Comparison of ENCODE assay signal across 8 mouse cellular contexts in genomic region chr15:96103737-96104136, GRCm38 (mm10).
DNase-seq lines count a peak whose midpoint lies in the region; ATAC-seq lines count a peak whose summit lies in the region.

No protein-coding gene starts in this region.

- ATAC-seq in megakaryocyte progenitor cell, adult 5-6 weeks (replicated peaks; ENCODE audit: poor library complexity) = no peak

- peak; percentile 16 for DNase-seq in embryo, embryonic 10 days (ENCODE audit: low spot score)
- DNase-seq in embryo, embryonic 9.5 days (ENCODE audit: extremely low spot score) = no peak
- DNase-seq in ovary, adult 18-20 months (ENCODE audit: low spot score) = peak; percentile 25
- DNase-seq in ovary, postnatal 10 days (ENCODE audit: low spot score) = no peak
- peak; percentile 4 to 24 for DNase-seq in kidney, postnatal 36 days
- DNase-seq in skeletal muscle tissue, adult 2 months (ENCODE audit: low read depth, low spot score) = peak; percentile 18
- no peak for DNase-seq in urinary bladder, postnatal 25 days (ENCODE audit: low spot score)

Comparison
In these comparisons a context has a peak if more than half of its experiments do, and no peak if none do; other contexts are left out.
1. DNase-seq: peak in embryo, embryonic 10 days (single experiment), ovary, adult 18-20 months (single experiment), kidney, postnatal 36 days (2 of 2) and skeletal muscle tissue, adult 2 months (single experiment); none in embryo, embryonic 9.5 days (single experiment), ovary, postnatal 10 days (single experiment) and urinary bladder, postnatal 25 days (single experiment).